Mouse (Mus musculus): Measurements from ENCODE around the gene Il1r1.

GRCm38 (mm10) chr1:40194279-40194678 is 30.6 kb upstream of the Il1r1 start:
- TF ChIP-seq POLR2A (IDR thresholded peaks at IDR 0.05; ENCODE audit: borderline replicate concordance, control insufficient read depth, low read depth, low read length): no peak
- TF ChIP-seq CTCF (IDR thresholded peaks at IDR 0.05; ENCODE audit: control insufficient read depth, insufficient read depth, low read length): no peak
